Mouse (Mus musculus) thymus, adult 2 months (tissue): ENCODE data around the gene Vmn1r111.
"Not testable (repeated sequence)": the region's sequence is repeated elsewhere in the genome, so short reads cannot be mapped to it uniquely, and the experiment has no call there.

Source experiments
- CTCF ChIP-seq: fragments of 200-500 bp; IDR thresholded peaks from 2 replicates; pipeline ENCODE4 v1.5.1; 2012; ENCODE audit warnings: mild to moderate bottlenecking, control low read depth, low read length, moderate library complexity, borderline replicate concordance; ENCODE audit not compliant: control insufficient read depth, poor library complexity, insufficient read depth; ENCODE audit errors: extremely low read depth
- POLR2A ChIP-seq: fragments of 200-500 bp; IDR thresholded peaks from 2 replicates; pipeline ENCODE4 v1.6.1; 2012; ENCODE audit warnings: mild to moderate bottlenecking, low read length, control low read depth, moderate library complexity; ENCODE audit not compliant: control insufficient read depth, poor library complexity, insufficient read depth; ENCODE audit errors: extremely low read depth

DNA sequence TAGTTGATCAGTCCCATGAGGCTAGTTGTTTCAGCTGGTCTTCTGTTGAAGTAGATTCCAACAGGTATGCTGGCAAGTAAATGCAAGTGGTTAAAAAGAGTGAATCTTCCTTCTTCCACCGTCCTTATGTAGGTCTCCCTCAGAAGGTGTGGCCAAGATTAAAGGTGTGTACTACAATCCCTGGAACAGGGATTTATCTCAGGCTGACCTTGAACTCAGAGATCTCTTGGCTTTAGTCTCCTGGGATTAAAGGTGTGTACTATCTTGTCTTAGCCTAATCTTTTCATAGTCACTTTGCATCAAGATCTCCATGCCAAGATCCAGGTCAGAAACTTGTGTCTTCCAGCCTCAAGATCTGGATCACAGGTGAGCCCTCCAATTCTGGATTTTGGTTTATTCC, 27.5 kb upstream of the Vmn1r111 start, which contains the start of gene Gm10668:
- TF ChIP-seq CTCF, POLR2A: not testable (repeated sequence)
